Comparison of ENCODE assay signal across 12 mouse cellular contexts in genomic region chr9:72534985-72535384, GRCm38 (mm10). TPM values are rescaled to one million over a fixed set of nuclear protein-coding genes. Genes with fewer than 3 reads are reported as not detected.
A peak's percentile ranks its signal among the peaks of the same experiment; 100 is the strongest.
DNase-seq lines count a peak whose midpoint lies in the region; ATAC-seq and TF ChIP-seq lines count a peak whose summit lies in the region.
"Had no signal": no experiment of that assay in that cellular context is flagged by ENCODE, and none has a peak within 500 bp of the region (broad histone marks: within the 10 kb centered on the region; RNA-seq: fewer than 3 reads in every experiment).

No protein-coding gene starts in this region.

- WGBS in hindbrain, embryonic 13.5 days = 94% methylated on average over 2 of the region's 2 CpGs
- WGBS in hindbrain, embryonic 11.5 days = 93% methylated on average over 2 of the region's 2 CpGs
- WGBS in forebrain, embryonic 14.5 days = 89% methylated on average over 2 of the region's 2 CpGs
- 88% methylated on average over 2 of the region's 2 CpGs for WGBS in midbrain, embryonic 15.5 days

- H3K27ac ChIP-seq in hindbrain, embryonic 13.5 days = no peak overlapping the region
- H3K27ac ChIP-seq in hindbrain, embryonic 11.5 days (ENCODE audit: low read depth, low read length) = no peak overlapping the region
- H3K27ac ChIP-seq in CH12.LX (ENCODE audit: insufficient read depth, low read depth) = no peak overlapping the region
- no peak overlapping the region for H3K27ac ChIP-seq in forebrain, embryonic 14.5 days (ENCODE audit: low read depth, low read length)
- H3K27ac ChIP-seq in midbrain, embryonic 15.5 days = no peak overlapping the region
- H3K27ac ChIP-seq: lung, embryonic 15.5 days had no signal

- H3K27me3 ChIP-seq in hindbrain, embryonic 13.5 days = no peaks in the 10 kb centered on the region
- no peaks in the 10 kb centered on the region for H3K27me3 ChIP-seq in hindbrain, embryonic 11.5 days (ENCODE audit: control insufficient read depth, insufficient read depth, low read length)
- no peaks in the 10 kb centered on the region for H3K27me3 ChIP-seq in CH12.LX (replicated peaks)
- no peaks in the 10 kb centered on the region for H3K27me3 ChIP-seq in forebrain, embryonic 14.5 days (replicated peaks; ENCODE audit: control insufficient read depth, insufficient read depth, low read length)
- no peaks in the 10 kb centered on the region for H3K27me3 ChIP-seq in midbrain, embryonic 15.5 days (replicated peaks)
- H3K27me3 ChIP-seq: lung, embryonic 15.5 days had no signal

- peak overlapping the region; percentile 23; the same call in 1 of the 2 replicates for H3K4me3 ChIP-seq in hindbrain, embryonic 13.5 days
- H3K4me3 ChIP-seq in hindbrain, embryonic 11.5 days (ENCODE audit: low read depth, low read length) = no peak overlapping the region
- H3K4me3 ChIP-seq in CH12.LX (replicated peaks in 1 of 3; ENCODE audit: low read depth in 2 of 3, low read length in 2 of 3, poor library complexity in 1 of 3) = peak overlapping the region; percentile 29 to 94 (median 94)
- H3K4me3 ChIP-seq in forebrain, embryonic 14.5 days (ENCODE audit: low read depth, low read length) = no peak overlapping the region
- H3K4me3 ChIP-seq in midbrain, embryonic 15.5 days = 0 out of 2 replicates have a peak overlapping the region, but pooled peaks have one; percentile 15
- H3K4me3 ChIP-seq: erythroblast, embryonic 14.5 days; lung, embryonic 15.5 days had no signal

- H3K4me2 ChIP-seq in hindbrain, embryonic 13.5 days = peak overlapping the region; percentile 59
- H3K4me2 ChIP-seq in hindbrain, embryonic 11.5 days (replicated peaks; ENCODE audit: low read depth, low read length) = no peak overlapping the region
- no peak overlapping the region for H3K4me2 ChIP-seq in CH12.LX (ENCODE audit: insufficient read depth, low read depth, poor library complexity, severe bottlenecking)
- H3K4me2 ChIP-seq in forebrain, embryonic 14.5 days (ENCODE audit: low read length) = peak overlapping the region; percentile 57
- H3K4me2 ChIP-seq in midbrain, embryonic 15.5 days = peak overlapping the region; percentile 53

- H3K4me1 ChIP-seq in hindbrain, embryonic 13.5 days (replicated peaks) = peaks cover 15% of the 10 kb centered on the region
- H3K4me1 ChIP-seq in hindbrain, embryonic 11.5 days (replicated peaks; ENCODE audit: control insufficient read depth, insufficient read depth, low read length) = no peaks in the 10 kb centered on the region
- peaks cover 0 to 21% of the 10 kb centered on the region in 2 experiments; a peak in 2 of 4 replicates for H3K4me1 ChIP-seq in CH12.LX (ENCODE audit: control insufficient read depth in 1 of 2, insufficient read depth in 2 of 2)
- H3K4me1 ChIP-seq in forebrain, embryonic 14.5 days (ENCODE audit: control insufficient read depth, insufficient read depth, low read length) = peaks cover 7% of the 10 kb centered on the region
- H3K4me1 ChIP-seq in midbrain, embryonic 15.5 days = peaks cover 11% of the 10 kb centered on the region

- in situ Hi-C loops in CH12.LX (cut with MboI; ENCODE audit: low pct_ligation_motif_present, low pct_unique_long_range_greater_than_20kb, low sequenced_read_pairs) = no loop called here

- TF ChIP-seq CTCF in CH12.LX (conservative IDR thresholded peaks at IDR 0.05 in 1 of 2, IDR thresholded peaks at IDR 0.05 in 1 of 2; ENCODE audit: low read depth in 2 of 2, low read length in 2 of 2) = no peak

- H3K36me3 ChIP-seq in hindbrain, embryonic 13.5 days = no peaks in the 10 kb centered on the region
- H3K36me3 ChIP-seq in hindbrain, embryonic 11.5 days (ENCODE audit: control insufficient read depth, insufficient read depth, low read length) = no peaks in the 10 kb centered on the region
- peaks cover 0 to 6% of the 10 kb centered on the region in 2 experiments for H3K36me3 ChIP-seq in CH12.LX (replicated peaks in 1 of 2; ENCODE audit: control insufficient read depth in 1 of 2, insufficient read depth in 1 of 2, low read length in 1 of 2)
- H3K36me3 ChIP-seq in forebrain, embryonic 14.5 days (ENCODE audit: control insufficient read depth, insufficient read depth, low read length) = no peaks in the 10 kb centered on the region
- no peaks in the 10 kb centered on the region for H3K36me3 ChIP-seq in midbrain, embryonic 15.5 days (replicated peaks)
- H3K36me3 ChIP-seq: lung, embryonic 15.5 days had no signal

- no peak for ATAC-seq in hindbrain, embryonic 13.5 days (ENCODE audit: low FRiP score)
- no peak for ATAC-seq in hindbrain, embryonic 11.5 days (ENCODE audit: low FRiP score)
- ATAC-seq in forebrain, embryonic 14.5 days = no peak
- no peak for ATAC-seq in midbrain, embryonic 15.5 days (replicated peaks)

- no peak for TF ChIP-seq POLR2A in CH12.LX (IDR thresholded peaks at IDR 0.05; ENCODE audit: low read depth, low read length)

- TF ChIP-seq EP300 in CH12.LX (IDR thresholded peaks at IDR 0.05; ENCODE audit: low read length) = no peak

- no peak for DNase-seq in hindbrain, embryonic 11.5 days (ENCODE audit: low spot score)
- no peak for DNase-seq in CH12.LX (ENCODE audit: extremely low read depth)
- no peak for DNase-seq in forebrain, embryonic 14.5 days (ENCODE audit: low spot score)
- DNase-seq in adrenal gland, postnatal 25 days = no peak
- no peak for DNase-seq in urinary bladder, postnatal 14 days (ENCODE audit: low spot score)
- DNase-seq in embryo, embryonic 9.5 days (ENCODE audit: extremely low spot score) = no peak
- DNase-seq: cerebellum, adult 9-10 months; gastrocnemius, postnatal 25 days had no signal

- peaks cover 39% of the 10 kb centered on the region for H3K79me2 ChIP-seq in CH12.LX (replicated peaks; ENCODE audit: control insufficient read depth, extremely low read depth, insufficient read depth, poor library complexity, severe bottlenecking)

- no peak overlapping the region for H3K9ac ChIP-seq in hindbrain, embryonic 13.5 days
- H3K9ac ChIP-seq in hindbrain, embryonic 11.5 days (ENCODE audit: low read depth, low read length) = no peak overlapping the region
- H3K9ac ChIP-seq in CH12.LX (ENCODE audit: insufficient read depth, low read depth) = peak overlapping the region; percentile 43; the same call in 1 of the 2 replicates
- H3K9ac ChIP-seq in forebrain, embryonic 14.5 days (ENCODE audit: low read length) = no peak overlapping the region
- no peak overlapping the region for H3K9ac ChIP-seq in midbrain, embryonic 15.5 days
- H3K9ac ChIP-seq: lung, embryonic 15.5 days had no signal

- TF ChIP-seq RAD21 in CH12.LX (IDR thresholded peaks at IDR 0.05; ENCODE audit: low read depth, low read length) = no peak

- dilution Hi-C loops in CH12.LX (cut with MboI; ENCODE audit: extremely low pct_ligation_motif_present, extremely low pct_unique_long_range_greater_than_20kb, low sequenced_read_pairs) = no loop called here

- H3K9me3 ChIP-seq in hindbrain, embryonic 13.5 days = no peaks in the 10 kb centered on the region
- no peaks in the 10 kb centered on the region for H3K9me3 ChIP-seq in hindbrain, embryonic 11.5 days (ENCODE audit: control insufficient read depth, low read length)
- no peaks in the 10 kb centered on the region for H3K9me3 ChIP-seq in CH12.LX (replicated peaks; ENCODE audit: low read length)
- no peaks in the 10 kb centered on the region for H3K9me3 ChIP-seq in forebrain, embryonic 14.5 days (replicated peaks; ENCODE audit: control insufficient read depth, low read length)
- H3K9me3 ChIP-seq in midbrain, embryonic 15.5 days = no peaks in the 10 kb centered on the region
- H3K9me3 ChIP-seq: lung, embryonic 15.5 days had no signal

TF ChIP-seq in CH12.LX, 34 proteins besides CTCF, POLR2A, EP300 and RAD21:
- TF ChIP-seq ZNF384 (IDR thresholded peaks at IDR 0.05; ENCODE audit: low read depth, low read length) = peak; percentile 96
- no peak for TF ChIP-seq MEF2A (IDR thresholded peaks at IDR 0.05; ENCODE audit: borderline replicate concordance, low read depth, low read length)

RNA-seq across cellular contexts. Expression of gene Rfx7, which starts 2.9 kb away (rescaled TPM):
- polyA plus RNA-seq in hindbrain, embryonic 13.5 days (2015; fragmentation: Nextera tagmentation; extraction: Ambion mirVana) = 16.6 and 17.2 TPM in 2 replicates
- polyA plus RNA-seq in hindbrain, embryonic 11.5 days (2014; fragmentation: Nextera tagmentation; extraction: Ambion mirVana) = 23.1 and 26.4 TPM in 2 replicates
- 18.4 and 21.0 TPM in 2 replicates for total RNA-seq in CH12.LX (2012; rRNA removed)
- total RNA-seq in CH12.LX (2014; rRNA removed) = 27.3 and 30.0 TPM in 2 replicates
- polyA plus RNA-seq in CH12.LX (2012; ENCODE audit: insufficient read length, low read depth) = 42.2 and 49.9 TPM in 2 replicates
- 17.9 and 21.8 TPM in 2 replicates for polyA plus RNA-seq in forebrain, embryonic 14.5 days (2014; fragmentation: Nextera tagmentation; extraction: Ambion mirVana)
- 17.0 and 17.9 TPM in 2 replicates for polyA plus RNA-seq in midbrain, embryonic 15.5 days (2015; fragmentation: Nextera tagmentation; extraction: Ambion mirVana)
- total RNA-seq in adrenal gland, postnatal 25 days (2021) = 30.9 and 32.5 TPM in 2 replicates

RNA-seq across cellular contexts. Expression of gene Tex9, which starts 43.0 kb away (rescaled TPM):
- polyA plus RNA-seq in hindbrain, embryonic 13.5 days (2015; fragmentation: Nextera tagmentation; extraction: Ambion mirVana) = 38.9 and 43.2 TPM in 2 replicates
- 55.5 and 75.3 TPM in 2 replicates for polyA plus RNA-seq in hindbrain, embryonic 11.5 days (2014; fragmentation: Nextera tagmentation; extraction: Ambion mirVana)
- total RNA-seq in CH12.LX (2012; rRNA removed) (12.7 and 16.7 TPM in 2 replicates), CH12.LX (2014; rRNA removed) (12.1 and 17.0 TPM in 2 replicates)
- polyA plus RNA-seq in CH12.LX (2012; ENCODE audit: insufficient read length, low read depth) = 27.4 and 29.2 TPM in 2 replicates
- polyA plus RNA-seq in forebrain, embryonic 14.5 days (2014; fragmentation: Nextera tagmentation; extraction: Ambion mirVana) = 35.3 and 40.3 TPM in 2 replicates
- 32.6 and 37.3 TPM in 2 replicates for polyA plus RNA-seq in midbrain, embryonic 15.5 days (2015; fragmentation: Nextera tagmentation; extraction: Ambion mirVana)
- total RNA-seq in adrenal gland, postnatal 25 days (2021) = 10.8 and 11.0 TPM in 2 replicates

Comparison
In these comparisons a context has a peak if more than half of its experiments do, and no peak if none do; other contexts are left out.
1. H3K4me2 ChIP-seq: peak in hindbrain, embryonic 13.5 days (single experiment), forebrain, embryonic 14.5 days (single experiment) and midbrain, embryonic 15.5 days (single experiment); none in hindbrain, embryonic 11.5 days (single experiment) and CH12.LX (single experiment).
2. H3K4me3 ChIP-seq: peak in hindbrain, embryonic 13.5 days (single experiment), CH12.LX (3 of 3) and midbrain, embryonic 15.5 days (single experiment); none in hindbrain, embryonic 11.5 days (single experiment) and forebrain, embryonic 14.5 days (single experiment).